Mouse (Mus musculus): ENCODE results near the gene Gm43638. TPM values are rescaled to one million over a fixed set of nuclear protein-coding genes. Genes with fewer than 3 reads are reported as not detected.
"Not testable (repeated sequence)": the region's sequence is repeated elsewhere in the genome, so short reads cannot be mapped to it uniquely, and the experiment has no call there.

Gene Gm43638
- not detected in 2 replicates for polyA plus RNA-seq (2016; fragmentation: Nextera tagmentation; extraction: Ambion mirVana)

DNA sequence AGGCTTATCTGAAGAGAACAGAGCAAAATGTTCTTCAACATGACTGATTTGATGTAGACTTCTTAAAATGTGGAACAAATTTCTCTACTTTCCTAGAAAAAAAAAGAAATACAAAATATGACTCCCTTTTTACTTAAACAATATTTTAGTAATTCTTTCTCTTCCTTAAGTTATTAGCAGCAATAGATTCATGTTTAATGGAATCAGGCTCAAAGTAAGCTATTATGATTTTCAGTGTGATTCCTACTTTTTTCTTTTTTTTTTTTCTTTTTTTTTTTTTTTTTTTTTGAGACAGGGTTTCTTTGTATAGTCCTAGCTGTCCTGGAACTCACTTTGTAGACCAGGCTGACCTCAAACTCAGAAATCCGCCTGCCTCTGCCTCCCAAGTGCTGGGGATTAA lies at the start of gene Gm43638:
TSS of gene Gm43638 (minus strand) at position 101 of the 400 bp plus-strand sequence.
- DNase-seq (ENCODE audit: low spot score); H3K36me3 ChIP-seq; H3K27ac ChIP-seq (replicated peaks): not testable (repeated sequence)

DNA sequence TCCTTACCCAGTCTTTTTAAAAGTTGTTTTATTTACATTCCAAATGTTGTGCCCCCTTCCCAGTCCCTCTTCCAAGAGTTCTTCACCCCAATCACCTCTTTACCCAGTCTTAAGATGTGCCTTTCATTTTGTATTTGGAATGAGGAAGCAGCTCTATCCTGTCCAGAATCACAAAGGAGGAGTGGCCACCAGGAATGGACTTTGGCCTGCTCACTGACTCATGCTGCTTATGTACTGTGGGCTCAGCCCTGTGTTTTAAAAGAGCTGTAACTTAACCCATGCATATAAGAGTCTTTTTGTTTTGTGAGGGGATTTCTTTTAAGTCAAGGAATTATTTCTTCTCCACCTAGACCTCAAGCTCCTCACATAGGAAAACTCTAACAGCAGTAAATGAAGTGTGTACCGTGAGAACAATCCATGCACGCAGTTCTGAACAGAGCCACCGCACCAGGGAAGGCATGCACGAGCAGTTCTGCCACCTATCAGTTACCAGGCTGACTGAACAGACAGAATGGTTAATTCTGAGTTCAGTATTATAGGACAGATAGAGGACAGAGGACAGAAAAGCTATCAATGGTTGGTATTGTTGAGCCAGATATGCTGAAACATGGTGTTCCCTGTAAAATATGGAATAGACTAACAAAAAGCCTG lies 49.5 kb upstream of the Gm43638 start:
- no peaks in the 10 kb centered on the region for H3K36me3 ChIP-seq
- H3K27me3 ChIP-seq (ENCODE audit: low read depth, poor library complexity, severe bottlenecking), result no peaks in the 10 kb centered on the region
- H3K4me1 ChIP-seq, result no peaks in the 10 kb centered on the region
- no peak overlapping the region for H3K4me3 ChIP-seq
- 51% methylated on average over 4 of the region's 4 CpGs for WGBS
- no peaks in the 10 kb centered on the region for H3K9me3 ChIP-seq (replicated peaks)
- no peak for DNase-seq (ENCODE audit: low spot score)
- no peak overlapping the region for H3K27ac ChIP-seq (replicated peaks)

More for the DNA sequence above, at the start of gene Gm43638:
- 79% methylated on average over 1 of the region's 1 CpGs for WGBS
- not testable (repeated sequence) for H3K9me3 ChIP-seq (replicated peaks); H3K27me3 ChIP-seq (ENCODE audit: low read depth, poor library complexity, severe bottlenecking); H3K4me1 ChIP-seq; H3K4me3 ChIP-seq

DNA sequence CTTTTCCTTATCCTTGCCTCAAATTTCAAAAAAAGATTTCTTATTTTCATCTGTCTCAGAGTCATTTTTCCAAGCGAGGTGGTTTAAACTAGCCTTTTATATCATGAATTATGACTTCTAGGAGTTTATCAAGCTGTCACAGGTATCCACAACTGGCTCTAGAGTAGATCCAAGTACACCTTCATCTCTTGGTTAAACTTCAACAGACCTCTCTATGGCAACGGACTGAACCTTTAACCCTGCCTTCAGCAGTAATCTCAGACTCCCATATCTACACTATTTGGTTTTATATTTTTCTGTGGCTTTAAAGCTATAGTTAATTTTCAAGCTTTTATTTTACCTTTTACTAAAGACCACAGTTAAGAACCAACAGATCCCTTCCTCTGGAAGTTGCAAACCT lies 45.7 kb upstream of the Gm43638 start:
- Histone ChIP-seq H3K27ac (replicated peaks) (no peak overlapping the region), H3K27me3 (ENCODE audit: low read depth, poor library complexity, severe bottlenecking) (no peaks in the 10 kb centered on the region), H3K36me3 (no peaks in the 10 kb centered on the region), H3K4me1 (no peaks in the 10 kb centered on the region), H3K9me3 (replicated peaks) (no peaks in the 10 kb centered on the region), H3K4me3 (no peak overlapping the region)
- WGBS, result 80% methylated on average over 2 of the region's 2 CpGs
- DNase-seq (ENCODE audit: low spot score), result no peak

DNA sequence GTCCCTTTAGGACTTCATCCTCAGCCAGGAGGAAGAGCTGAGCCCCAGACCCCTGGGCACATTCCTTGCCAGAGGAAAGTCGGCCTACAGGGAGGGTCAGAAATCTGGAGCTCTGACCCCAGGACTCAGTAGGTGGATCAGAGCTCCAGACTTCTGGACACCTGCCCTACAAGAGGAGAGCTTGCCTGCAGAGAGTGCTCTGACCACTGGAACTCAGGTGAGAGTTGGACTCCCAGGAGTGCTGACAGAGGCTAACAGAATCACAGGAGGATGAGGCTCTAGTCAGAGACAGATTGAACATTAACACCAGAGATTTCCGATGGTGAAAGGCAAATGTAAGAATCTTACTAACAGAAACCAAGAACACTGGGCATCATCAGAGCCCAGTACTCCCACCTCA lies 37.0 kb upstream of the Gm43638 start:
- not testable (repeated sequence) for H3K4me3 ChIP-seq; H3K4me1 ChIP-seq; DNase-seq (ENCODE audit: low spot score); H3K27me3 ChIP-seq (ENCODE audit: low read depth, poor library complexity, severe bottlenecking); H3K27ac ChIP-seq (replicated peaks); H3K36me3 ChIP-seq; H3K9me3 ChIP-seq (replicated peaks)
- 90% methylated on average over 2 of the region's 2 CpGs for WGBS

GRCm38 (mm10) chr5:87505776-87506458 lies 19.3 kb upstream of the Gm43638 start:
- no peaks in the 10 kb centered on the region for H3K36me3 ChIP-seq
- DNase-seq (ENCODE audit: low spot score), result no peak
- no peak overlapping the region for H3K27ac ChIP-seq (replicated peaks)
- H3K4me1 ChIP-seq, result no peaks in the 10 kb centered on the region
- H3K27me3 ChIP-seq (ENCODE audit: low read depth, poor library complexity, severe bottlenecking), result no peaks in the 10 kb centered on the region
- H3K4me3 ChIP-seq, result no peak overlapping the region
- WGBS, result 52% methylated on average over 4 of the region's 4 CpGs
- no peaks in the 10 kb centered on the region for H3K9me3 ChIP-seq (replicated peaks)

DNA sequence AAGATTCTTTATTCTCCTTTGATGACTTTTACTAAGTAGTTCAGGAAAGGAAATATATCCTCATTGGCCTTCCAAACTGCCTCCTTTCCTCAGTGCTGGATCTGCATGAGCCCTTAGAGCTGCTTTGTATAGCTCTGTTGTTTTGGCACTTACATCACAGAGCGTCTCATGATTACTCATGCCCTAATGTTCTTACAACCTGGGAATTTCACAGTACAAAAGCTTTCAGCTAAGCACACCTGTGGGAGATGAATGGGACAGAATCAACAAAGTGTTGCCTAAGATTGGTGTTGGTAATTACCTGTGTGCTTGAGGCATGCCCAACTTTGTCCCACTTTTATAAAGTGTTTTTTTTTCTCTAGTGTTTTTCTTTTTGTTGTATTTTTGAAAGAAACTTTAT lies 16.1 kb upstream of the Gm43638 start:
- H3K4me3 ChIP-seq, result no peak overlapping the region
- 64% methylated on average over 1 of the region's 1 CpGs for WGBS
- no peaks in the 10 kb centered on the region for H3K36me3 ChIP-seq
- H3K4me1 ChIP-seq, result no peaks in the 10 kb centered on the region
- H3K27ac ChIP-seq (replicated peaks), result no peak overlapping the region
- no peaks in the 10 kb centered on the region for H3K27me3 ChIP-seq (ENCODE audit: low read depth, poor library complexity, severe bottlenecking)
- no peaks in the 10 kb centered on the region for H3K9me3 ChIP-seq (replicated peaks)
- DNase-seq (ENCODE audit: low spot score), result no peak

DNA sequence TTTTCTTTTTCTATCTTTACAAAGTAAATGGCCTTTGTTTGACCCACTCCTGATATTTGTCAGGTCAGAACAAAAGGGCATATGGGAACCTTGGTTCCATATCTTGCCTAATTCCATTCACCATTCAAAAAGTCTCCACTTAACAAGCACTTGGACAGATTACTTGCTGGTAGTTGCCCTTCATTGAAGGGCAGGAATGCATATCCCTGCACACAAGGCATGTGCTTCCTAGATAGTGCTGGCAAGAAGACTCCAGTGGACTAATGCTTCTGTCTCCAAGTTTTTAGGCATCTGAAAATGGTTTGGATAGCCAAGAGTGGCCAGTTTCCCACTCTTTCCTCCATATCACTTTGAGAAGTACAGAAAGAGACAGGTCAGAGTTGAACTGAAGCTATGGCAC lies 12.7 kb upstream of the Gm43638 start:
- Histone ChIP-seq H3K27me3 (ENCODE audit: low read depth, poor library complexity, severe bottlenecking) (no peaks in the 10 kb centered on the region), H3K27ac (replicated peaks) (no peak overlapping the region), H3K4me3 (no peak overlapping the region), H3K4me1 (no peaks in the 10 kb centered on the region), H3K9me3 (replicated peaks) (no peaks in the 10 kb centered on the region), H3K36me3 (no peaks in the 10 kb centered on the region)
- DNase-seq (ENCODE audit: low spot score), result no peak

DNA sequence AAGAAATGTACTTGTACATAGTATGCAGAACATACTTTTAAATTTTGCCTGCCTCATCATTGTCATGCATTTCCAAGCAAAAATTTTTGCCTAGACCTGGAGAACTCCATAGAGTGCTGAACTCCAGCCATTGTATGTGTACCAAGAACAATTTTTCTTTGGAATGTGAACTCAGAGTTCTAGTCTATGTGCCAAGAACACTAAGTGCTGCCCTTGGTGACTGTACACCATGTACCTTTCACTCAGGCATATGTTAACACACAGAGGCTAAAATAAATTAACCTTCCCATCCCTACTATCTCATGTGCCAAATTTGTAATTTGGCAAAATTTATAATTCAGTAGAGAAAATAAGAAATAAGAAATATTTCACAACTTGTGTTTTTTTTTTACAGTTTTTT lies 12.3 kb upstream of the Gm43638 start:
- Histone ChIP-seq H3K27me3 (ENCODE audit: low read depth, poor library complexity, severe bottlenecking) (no peaks in the 10 kb centered on the region), H3K9me3 (replicated peaks) (no peaks in the 10 kb centered on the region), H3K4me3 (no peak overlapping the region), H3K27ac (replicated peaks) (no peak overlapping the region), H3K36me3 (no peaks in the 10 kb centered on the region), H3K4me1 (no peaks in the 10 kb centered on the region)
- DNase-seq (ENCODE audit: low spot score), result no peak

GRCm38 (mm10) chr5:87490771-87491170 lies 4.2 kb upstream of the Gm43638 start, which contains the start of gene Ugt2a1:
Gene Ugt2a1, minus strand, starts transcription at chr5:87490871.
- no peaks in the 10 kb centered on the region for H3K4me1 ChIP-seq
- H3K27ac ChIP-seq (replicated peaks), result no peak within 1 kb of the TSS
- no peak within 1 kb of the TSS for H3K4me3 ChIP-seq
- DNase-seq (ENCODE audit: low spot score), result no peak
- H3K36me3 ChIP-seq, result no peaks in the 10 kb centered on the region
- WGBS, result 89% methylated on average over 1 of the region's 1 CpGs
- H3K27me3 ChIP-seq (ENCODE audit: low read depth, poor library complexity, severe bottlenecking), result no peaks in the 10 kb centered on the region
- no peaks in the 10 kb centered on the region for H3K9me3 ChIP-seq (replicated peaks)

- Histone ChIP-seq H3K36me3 (no peaks in the 10 kb centered on the region), H3K27me3 (ENCODE audit: low read depth, poor library complexity, severe bottlenecking) (no peaks in the 10 kb centered on the region), H3K9me3 (replicated peaks) (no peaks in the 10 kb centered on the region), H3K27ac (replicated peaks) (no peak within 1 kb of the TSS), H3K4me1 (no peaks in the 10 kb centered on the region), H3K4me3 (no peak within 1 kb of the TSS)
- WGBS, result 89% methylated on average over 5 of the region's 5 CpGs
- no peak for DNase-seq (ENCODE audit: low spot score)
These were observed 4.4 kb downstream of the Gm43638 start, which contains the start of gene Ugt2a2 for GRCm38 (mm10) chr5:87482160-87482559. Gene Ugt2a2, minus strand, starts transcription at chr5:87482260.

- 20% methylated on average over 1 of the region's 1 CpGs for WGBS
- Histone ChIP-seq H3K27ac (replicated peaks) (no peak overlapping the region), H3K4me1 (no peaks in the 10 kb centered on the region), H3K9me3 (replicated peaks) (no peaks in the 10 kb centered on the region), H3K36me3 (no peaks in the 10 kb centered on the region), H3K4me3 (no peak overlapping the region), H3K27me3 (ENCODE audit: low read depth, poor library complexity, severe bottlenecking) (no peaks in the 10 kb centered on the region)
- no peak for DNase-seq (ENCODE audit: low spot score)
These were observed 27.8 kb downstream of the Gm43638 start for GRCm38 (mm10) chr5:87458810-87459209.

GRCm38 (mm10) chr5:87457701-87458100 lies 28.9 kb downstream of the Gm43638 start:
- H3K36me3 ChIP-seq, result no peaks in the 10 kb centered on the region
- no peak overlapping the region for H3K4me3 ChIP-seq
- no peaks in the 10 kb centered on the region for H3K4me1 ChIP-seq
- H3K27me3 ChIP-seq (ENCODE audit: low read depth, poor library complexity, severe bottlenecking), result no peaks in the 10 kb centered on the region
- H3K9me3 ChIP-seq (replicated peaks), result no peaks in the 10 kb centered on the region
- no peak for DNase-seq (ENCODE audit: low spot score)
- H3K27ac ChIP-seq (replicated peaks), result no peak overlapping the region

DNA sequence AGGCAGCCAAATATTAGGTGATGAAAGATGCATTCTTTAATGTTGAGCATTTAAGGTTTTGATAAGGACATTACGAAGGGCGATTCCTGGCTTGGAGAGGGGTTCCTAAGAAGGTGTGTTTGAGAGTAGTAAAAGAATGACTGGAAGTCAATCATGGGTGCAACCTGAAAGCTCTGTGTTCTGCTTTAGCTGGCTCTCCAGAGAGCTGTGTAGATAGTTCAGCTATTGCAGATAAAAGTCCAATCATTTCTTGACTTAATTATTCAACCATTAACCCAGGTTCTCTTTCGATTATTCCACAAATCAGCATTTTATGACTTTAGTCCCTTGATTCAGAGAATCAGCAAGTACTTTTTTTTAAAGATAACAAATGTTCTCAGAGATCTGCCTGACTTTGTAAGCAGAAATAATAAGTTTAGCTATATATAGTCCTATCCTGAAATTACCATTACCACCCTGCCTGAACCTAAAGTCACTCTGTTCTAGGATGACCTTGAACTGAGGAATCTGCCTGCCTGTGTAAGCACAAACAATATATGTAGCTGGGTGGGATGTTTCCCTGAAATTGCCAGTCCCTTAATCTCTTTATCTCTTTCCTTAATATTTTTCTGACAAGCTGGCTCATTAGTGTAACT lies 30.3 kb downstream of the Gm43638 start:
- WGBS, result 98% methylated on average over 3 of the region's 3 CpGs
- no peaks in the 10 kb centered on the region for H3K9me3 ChIP-seq (replicated peaks)
- DNase-seq (ENCODE audit: low spot score), result no peak
- no peaks in the 10 kb centered on the region for H3K4me1 ChIP-seq
- H3K36me3 ChIP-seq, result no peaks in the 10 kb centered on the region
- no peak overlapping the region for H3K27ac ChIP-seq (replicated peaks)
- no peaks in the 10 kb centered on the region for H3K27me3 ChIP-seq (ENCODE audit: low read depth, poor library complexity, severe bottlenecking)
- H3K4me3 ChIP-seq, result no peak overlapping the region

All from midbrain, embryonic 10.5 days (tissue).